In genomic region chrX:36805466-36806235, GRCm38 (mm10) we compare ENCODE assay signal across 20 mouse cellular contexts.
"Had no signal": no experiment of that assay in that cellular context is flagged by ENCODE, and none has a peak within 500 bp of the region (broad histone marks: within the 10 kb centered on the region; RNA-seq: fewer than 3 reads in every experiment).

No protein-coding gene starts in this region.

- H3K36me3 ChIP-seq: limb, embryonic 10.5 days; limb, embryonic 13.5 days; midbrain, embryonic 12.5 days; midbrain, embryonic 15.5 days; neural tube, embryonic 12.5 days; neural tube, embryonic 15.5 days; stomach, embryonic 15.5 days had no signal

- ATAC-seq: intestine, postnatal 0 days; liver, postnatal 0 days; lung, postnatal 0 days; midbrain, embryonic 15.5 days had no signal

- H3K27me3 ChIP-seq: limb, embryonic 13.5 days; midbrain, embryonic 12.5 days; midbrain, embryonic 15.5 days; neural tube, embryonic 12.5 days; neural tube, embryonic 15.5 days; stomach, embryonic 15.5 days had no signal

- H3K4me3 ChIP-seq: limb, embryonic 10.5 days; limb, embryonic 13.5 days; midbrain, embryonic 12.5 days; midbrain, embryonic 15.5 days; neural tube, embryonic 12.5 days; neural tube, embryonic 15.5 days; stomach, embryonic 15.5 days had no signal

- DNase-seq: kidney, adult 8-10 months; kidney, postnatal 14 days; kidney, postnatal 4 days; liver; liver, postnatal 0 days; lung, embryonic 14.5 days; right cerebral cortex, postnatal 4 days; spleen, adult 18-20 months; thymus, postnatal 25 days had no signal

- H3K4me1 ChIP-seq: limb, embryonic 13.5 days; stomach, embryonic 15.5 days had no signal

- H3K4me2 ChIP-seq: limb, embryonic 13.5 days; lung, embryonic 14.5 days; midbrain, embryonic 12.5 days; midbrain, embryonic 15.5 days; neural tube, embryonic 12.5 days; neural tube, embryonic 15.5 days; stomach, embryonic 15.5 days had no signal

- H3K9me3 ChIP-seq: limb, embryonic 10.5 days; limb, embryonic 13.5 days; midbrain, embryonic 12.5 days; midbrain, embryonic 15.5 days; neural tube, embryonic 12.5 days; neural tube, embryonic 15.5 days; stomach, embryonic 15.5 days had no signal

- H3K9ac ChIP-seq: limb, embryonic 13.5 days; liver, embryonic 14.5 days; liver, postnatal 0 days; lung, embryonic 14.5 days; midbrain, embryonic 12.5 days; midbrain, embryonic 15.5 days; neural tube, embryonic 12.5 days; neural tube, embryonic 15.5 days; stomach, embryonic 15.5 days had no signal

- H3K27ac ChIP-seq: limb, embryonic 10.5 days; limb, embryonic 13.5 days; liver, embryonic 14.5 days; macrophage; midbrain, embryonic 12.5 days; midbrain, embryonic 15.5 days; neural tube, embryonic 12.5 days; neural tube, embryonic 15.5 days; stomach, embryonic 15.5 days had no signal
